Mouse (Mus musculus): ENCODE data around the gene Gm11361. TPM values are rescaled to one million over a fixed set of nuclear protein-coding genes. Genes with fewer than 3 reads are reported as not detected.

Gm11361 gene
- total RNA-seq (2012; rRNA removed): 1,147 and 1,335 TPM in 2 replicates
- under 1 TPM in 1 of 2 experiments, not detected in 1; 0.36 TPM for polyA plus RNA-seq (2012; ENCODE audit: insufficient read depth in 1 of 2, insufficient read length in 2 of 2, low read depth in 1 of 2, low replicate concordance in 2 of 2, missing spikeins in 1 of 2)

DNA sequence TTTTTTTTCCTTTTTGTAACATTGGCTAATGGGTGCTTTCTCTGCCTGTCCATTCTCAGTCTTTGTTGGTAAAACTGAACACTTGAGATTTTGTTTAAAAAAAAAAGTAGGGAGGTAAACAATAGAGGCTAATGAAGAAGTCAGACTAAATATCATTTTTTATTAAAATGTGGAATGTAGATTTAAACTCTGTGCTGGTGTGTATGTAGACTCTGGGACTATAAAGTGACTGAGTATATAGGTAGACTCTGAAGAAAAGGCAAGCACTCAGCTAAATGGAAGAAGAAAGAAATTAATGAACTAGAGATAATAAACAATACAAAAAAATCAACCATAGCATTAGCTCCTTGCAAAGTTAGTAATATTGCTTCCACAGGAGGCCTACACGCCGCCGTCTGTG is at the start of gene Gm11361:
TSS of gene Gm11361 (plus strand) at position 301 of the 400 bp plus-strand sequence.
- TF ChIP-seq MEF2A (IDR thresholded peaks at IDR 0.05; ENCODE audit: extremely low read depth, insufficient replicate concordance, low read depth, low read length, poor library complexity, severe bottlenecking) (no peak), MAX (IDR thresholded peaks at IDR 0.05; ENCODE audit: low read length) (no peak), USF1 (IDR thresholded peaks at IDR 0.05; ENCODE audit: low read depth, low read length) (no peak), MAFK (IDR thresholded peaks at IDR 0.05; ENCODE audit: borderline replicate concordance, low read depth, low read length) (no peak), TBP (IDR thresholded peaks at IDR 0.05; ENCODE audit: low read depth, low read length) (no peak), EP300 (IDR thresholded peaks at IDR 0.05; ENCODE audit: low read depth in 1 of 2, low read length in 2 of 2) (no peak), MYB (IDR thresholded peaks at IDR 0.05; ENCODE audit: low read depth, low read length) (no peak), CHD1 (IDR thresholded peaks at IDR 0.05; ENCODE audit: low read depth, low read length) (no peak), KAT2A (conservative IDR thresholded peaks at IDR 0.05; ENCODE audit: low read depth, low read length) (no peak), TAL1 (IDR thresholded peaks at IDR 0.05; ENCODE audit: low read length) (no peak), MXI1 (IDR thresholded peaks at IDR 0.05; ENCODE audit: low read depth, low read length) (no peak), POLR2AphosphoS2 (IDR thresholded peaks at IDR 0.05; ENCODE audit: low read length) (no peak), SMC3 (IDR thresholded peaks at IDR 0.05; ENCODE audit: low read depth, low read length) (no peak), POLR2AphosphoS5 (IDR thresholded peaks at IDR 0.05; ENCODE audit: borderline replicate concordance, low read depth, low read length) (no peak), NRF1 (IDR thresholded peaks at IDR 0.05; ENCODE audit: insufficient read depth, low read depth, low read length, poor library complexity, severe bottlenecking) (no peak), HCFC1 (IDR thresholded peaks at IDR 0.05; ENCODE audit: low read depth, low read length) (no peak)
- no peaks in the 10 kb centered on the region for H3K27me3 ChIP-seq (ENCODE audit: control insufficient read depth in 1 of 2, insufficient read depth in 2 of 2, low read length in 2 of 2)
- no peaks in the 10 kb centered on the region for H3K4me1 ChIP-seq (ENCODE audit: control insufficient read depth in 1 of 2, insufficient read depth in 2 of 2, low read length in 2 of 2)
- no peaks in the 10 kb centered on the region for H3K9me3 ChIP-seq (replicated peaks; ENCODE audit: insufficient read depth, low read length)
- no peak within 1 kb of the TSS for H3K9ac ChIP-seq (ENCODE audit: control insufficient read depth, low read depth, low read length, poor library complexity, severe bottlenecking)
- no peaks in the 10 kb centered on the region for H3K36me3 ChIP-seq (ENCODE audit: control insufficient read depth in 1 of 2, insufficient read depth in 2 of 2, low read length in 2 of 2)
- no peaks in the 10 kb centered on the region for H3K79me2 ChIP-seq (ENCODE audit: control insufficient read depth, insufficient read depth, low read length, poor library complexity)
- no peak within 1 kb of the TSS for H3K27ac ChIP-seq (ENCODE audit: control insufficient read depth, low read depth, low read length)
- no peak within 1 kb of the TSS for H3K4me3 ChIP-seq (ENCODE audit: control insufficient read depth in 1 of 2, insufficient read depth in 1 of 2, low read depth in 2 of 2, low read length in 2 of 2)
- no peak for DNase-seq (ENCODE audit: low read depth, low spot score)

DNA sequence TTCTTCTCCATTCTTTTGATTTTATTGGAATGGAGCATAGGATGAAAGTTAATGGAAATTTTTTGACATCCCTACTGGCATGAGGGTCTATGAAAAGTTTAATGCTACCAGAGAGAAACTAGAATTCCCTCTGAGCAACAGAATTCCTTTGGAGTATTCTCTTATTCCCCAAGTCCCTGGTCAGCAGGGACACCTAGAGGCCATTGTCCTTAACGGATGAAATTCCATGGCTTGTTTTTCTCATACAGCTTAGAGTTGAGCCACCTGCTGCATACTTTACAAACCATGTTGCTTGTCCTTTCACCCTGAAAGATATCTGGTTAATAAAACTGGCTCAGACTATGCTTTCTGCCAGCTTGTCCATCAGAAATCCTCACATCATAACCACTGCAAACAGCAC is 7.1 kb downstream of the Gm11361 start:
- Histone ChIP-seq H3K9ac (ENCODE audit: control insufficient read depth, low read depth, low read length, poor library complexity, severe bottlenecking) (no peak overlapping the region), H3K79me2 (ENCODE audit: control insufficient read depth, insufficient read depth, low read length, poor library complexity) (no peaks in the 10 kb centered on the region), H3K9me3 (replicated peaks; ENCODE audit: insufficient read depth, low read length) (no peaks in the 10 kb centered on the region), H3K4me1 (ENCODE audit: control insufficient read depth in 1 of 2, insufficient read depth in 2 of 2, low read length in 2 of 2) (no peaks in the 10 kb centered on the region), H3K27ac (ENCODE audit: control insufficient read depth, low read depth, low read length) (no peak overlapping the region), H3K36me3 (ENCODE audit: control insufficient read depth in 1 of 2, insufficient read depth in 2 of 2, low read length in 2 of 2) (no peaks in the 10 kb centered on the region), H3K4me3 (ENCODE audit: control insufficient read depth in 1 of 2, insufficient read depth in 1 of 2, low read depth in 2 of 2, low read length in 2 of 2) (no peak overlapping the region), H3K27me3 (ENCODE audit: control insufficient read depth in 1 of 2, insufficient read depth in 2 of 2, low read length in 2 of 2) (no peaks in the 10 kb centered on the region)
- DNase-seq (ENCODE audit: low read depth, low spot score): no peak
- TF ChIP-seq TBP (IDR thresholded peaks at IDR 0.05; ENCODE audit: low read depth, low read length) (no peak), SMC3 (IDR thresholded peaks at IDR 0.05; ENCODE audit: low read depth, low read length) (no peak), MAZ (IDR thresholded peaks at IDR 0.05; ENCODE audit: low read depth, low read length) (no peak), CHD2 (IDR thresholded peaks at IDR 0.05; ENCODE audit: low read length) (no peak), MYB (IDR thresholded peaks at IDR 0.05; ENCODE audit: low read depth, low read length) (no peak), RCOR1 (IDR thresholded peaks at IDR 0.05; ENCODE audit: low read depth, low read length) (no peak), ZKSCAN1 (IDR thresholded peaks at IDR 0.05; ENCODE audit: low read depth, low read length) (no peak), ZC3H11A (IDR thresholded peaks at IDR 0.05; ENCODE audit: low read depth, low read length) (no peak), ELF1 (IDR thresholded peaks at IDR 0.05; ENCODE audit: low read depth, low read length) (no peak), ETS1 (IDR thresholded peaks at IDR 0.05; ENCODE audit: low read depth, low read length) (no peak), ZMIZ1 (IDR thresholded peaks at IDR 0.05; ENCODE audit: low read depth, low read length) (no peak), NRF1 (IDR thresholded peaks at IDR 0.05; ENCODE audit: insufficient read depth, low read depth, low read length, poor library complexity, severe bottlenecking) (no peak), GATA1 (IDR thresholded peaks at IDR 0.05; ENCODE audit: low read depth, low read length) (no peak)
